Mouse (Mus musculus): Measurements from ENCODE around the gene Olfr512.

The Olfr512 gene

DNA sequence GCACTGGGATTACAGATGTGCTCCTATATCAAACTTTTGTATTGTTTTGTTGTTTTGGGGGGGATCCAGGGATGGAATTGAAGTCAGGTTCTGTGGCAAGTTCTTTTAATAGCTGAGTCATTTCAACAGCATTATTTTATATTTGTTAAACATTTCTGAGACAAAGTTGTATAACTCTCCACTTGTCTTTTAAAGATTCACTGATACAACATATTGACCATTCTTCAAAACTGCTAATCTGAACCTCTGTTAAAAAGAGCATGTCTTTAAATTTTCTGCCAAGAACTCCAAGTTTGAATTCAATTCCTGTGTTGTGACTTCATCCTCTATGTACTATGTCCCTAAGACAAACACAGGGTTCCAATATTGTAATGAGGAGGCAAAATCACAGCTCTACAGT, at the start of gene Olfr512:
Gene Olfr512 (plus strand): TSS at position 301 of the 400 bp plus-strand sequence.
- CTCF ChIA-PET = no interaction called here

DNA sequence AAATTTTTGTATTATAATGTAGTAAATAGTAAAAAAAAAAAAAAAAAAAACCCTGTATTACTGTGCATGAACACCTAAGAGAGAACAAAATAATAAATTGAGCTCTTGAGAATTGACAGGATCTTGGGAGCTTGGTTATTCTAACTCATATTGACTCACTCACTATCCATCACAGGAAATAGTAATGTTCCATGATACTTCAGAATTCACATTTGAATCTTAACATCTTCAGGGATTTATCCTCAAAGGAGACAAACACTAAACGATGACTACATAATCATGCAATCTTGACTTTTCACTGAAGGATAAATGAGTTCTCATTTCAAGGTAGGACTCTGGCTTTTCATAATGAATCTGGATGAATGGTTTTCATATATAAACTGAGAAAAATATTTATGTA, 47.0 kb upstream of the Olfr512 start, which contains the start of gene Olfr510:
Gene Olfr510 (plus strand): TSS at position 301 of the 400 bp plus-strand sequence.
- CTCF ChIA-PET = no interaction called here

- CTCF ChIA-PET = no interaction called here
These were observed 42.1 kb upstream of the Olfr512 start for GRCm38 (mm10) chr7:108671058-108671457.

GRCm38 (mm10) chr7:108678886-108679285, 34.2 kb upstream of the Olfr512 start:
- CTCF ChIA-PET = no interaction called here

GRCm38 (mm10) chr7:108750673-108751072, 37.6 kb downstream of the Olfr512 start, which contains the start of gene Olfr513:
Gene Olfr513, plus strand, starts transcription at chr7:108750973.
- CTCF ChIA-PET = interaction anchor here (0.6 kb wide), 1 partner anchor 938 kb away, joined by 5 read pairs; the partner anchor contains the start of gene Olfr467

GRCm38 (mm10) chr7:108760411-108760810, 47.3 kb downstream of the Olfr512 start:
- CTCF ChIA-PET = no interaction called here

Data from spleen, embryonic (tissue).